Mouse (Mus musculus) limb, embryonic 15.5 days (tissue): ENCODE data around the gene Krt79. TPM values are rescaled to one million over a fixed set of nuclear protein-coding genes. Genes with fewer than 3 reads are reported as not detected.

Source experiments
- ATAC-seq: fragments of 200-750 bp; cut with Nextera tagmentation; 2 replicates; pipeline ENCODE4 v1.8.0; 2017; ENCODE audit warnings: low read depth, moderate TSS enrichment; ENCODE audit not compliant: insufficient number of reproducible peaks, low FRiP score, low TSS enrichment
- H3K27ac ChIP-seq: fragments of 300-500 bp; sonication (generic); 2 replicates; pipeline ENCODE4 v1.5.1; 2015; ENCODE audit warnings: moderate library complexity, mild to moderate bottlenecking, inconsistent platforms
- H3K27me3 ChIP-seq: fragments of 300-500 bp; sonication (generic); 2 replicates; pipeline ENCODE4 v1.6.1; 2015; ENCODE audit warnings: inconsistent platforms
- H3K36me3 ChIP-seq: fragments of 300-500 bp; sonication (generic); 2 replicates; pipeline ENCODE4 v1.6.1; 2015; ENCODE audit warnings: inconsistent platforms
- H3K4me1 ChIP-seq: fragments of 300-500 bp; sonication (generic); 2 replicates; pipeline ENCODE4 v1.6.1; 2015; ENCODE audit warnings: inconsistent platforms
- H3K4me2 ChIP-seq: fragments of 300-500 bp; sonication (generic); 2 replicates; pipeline ENCODE4 v1.6.1; 2015; ENCODE audit warnings: mild to moderate bottlenecking, inconsistent platforms
- H3K4me3 ChIP-seq: fragments of 300-500 bp; sonication (generic); 2 replicates; pipeline ENCODE4 v1.5.1; 2015; ENCODE audit warnings: mild to moderate bottlenecking, inconsistent platforms
- H3K9ac ChIP-seq: fragments of 300-500 bp; sonication (generic); 2 replicates; pipeline ENCODE4 v1.6.1; 2015; ENCODE audit warnings: inconsistent platforms
- H3K9me3 ChIP-seq: fragments of 300-500 bp; sonication (generic); 2 replicates; pipeline ENCODE4 v1.6.1; 2016; ENCODE audit warnings: inconsistent platforms
- WGBS: fragments of 180-500 bp; shearing (Covaris S2); methylation state at CpG from one replicate; pipeline ENCODE4 v1.1.7; 2015; 5-methylcytosine and 5-hydroxymethylcytosine counted together
- polyA plus RNA-seq: library from polyadenylated mRNA; unstranded; fragments of >200 nt; fragmentation: Nextera tagmentation; extraction: Ambion mirVana; gene quantifications from 2 replicates; pipeline ENCODE4 v1.2.1, GENCODE M21; 2015

Krt79 gene
- polyA plus RNA-seq, 1 experiment from 2014 or later: 1.3 TPM

DNA sequence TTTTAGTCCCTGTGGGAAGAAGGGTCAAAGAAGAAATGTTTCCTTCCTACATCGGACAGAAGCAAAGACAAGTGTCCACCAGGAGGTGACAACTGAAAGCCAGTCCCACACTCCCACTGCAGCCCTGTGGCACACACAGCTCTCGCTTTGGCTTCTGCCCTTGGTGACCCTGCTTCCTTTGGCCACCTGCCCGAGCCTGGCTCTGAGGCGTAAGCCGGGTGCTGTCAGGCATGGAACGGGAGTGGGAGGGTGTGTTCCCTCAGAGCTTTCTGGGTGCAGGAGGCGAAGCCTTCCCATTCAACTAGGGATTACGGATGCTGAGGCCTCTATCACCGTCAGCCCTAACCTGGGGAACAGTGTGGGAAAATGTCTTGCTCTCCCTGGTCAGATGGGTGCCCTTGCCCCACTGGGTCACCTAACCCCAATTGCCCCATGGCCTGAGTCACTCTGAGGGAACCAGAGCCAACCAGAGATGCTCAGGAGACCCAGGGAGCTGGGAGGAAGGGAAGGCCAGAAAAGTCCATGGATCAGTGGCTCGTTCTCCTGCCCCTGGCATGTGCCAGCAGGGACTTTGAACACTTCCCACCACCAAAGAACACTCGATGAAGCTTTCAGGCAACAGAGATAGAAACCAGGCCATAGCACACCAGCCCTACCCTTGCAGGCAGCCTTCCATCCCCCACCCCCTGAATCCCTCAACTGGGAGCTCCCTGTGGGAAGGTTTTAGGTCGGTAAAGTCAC is 12.6 kb downstream of the Krt79 start:
- Histone ChIP-seq H3K9ac (no peak overlapping the region), H3K4me2 (no peak overlapping the region), H3K4me3 (no peak overlapping the region), H3K4me1 (peaks cover 17% of the 10 kb centered on the region), H3K36me3 (no peaks in the 10 kb centered on the region), H3K27ac (no peak overlapping the region), H3K9me3 (no peaks in the 10 kb centered on the region), H3K27me3 (peaks cover 26% of the 10 kb centered on the region)
- no peak for ATAC-seq
- 70% methylated on average over 12 of the region's 12 CpGs for WGBS

DNA sequence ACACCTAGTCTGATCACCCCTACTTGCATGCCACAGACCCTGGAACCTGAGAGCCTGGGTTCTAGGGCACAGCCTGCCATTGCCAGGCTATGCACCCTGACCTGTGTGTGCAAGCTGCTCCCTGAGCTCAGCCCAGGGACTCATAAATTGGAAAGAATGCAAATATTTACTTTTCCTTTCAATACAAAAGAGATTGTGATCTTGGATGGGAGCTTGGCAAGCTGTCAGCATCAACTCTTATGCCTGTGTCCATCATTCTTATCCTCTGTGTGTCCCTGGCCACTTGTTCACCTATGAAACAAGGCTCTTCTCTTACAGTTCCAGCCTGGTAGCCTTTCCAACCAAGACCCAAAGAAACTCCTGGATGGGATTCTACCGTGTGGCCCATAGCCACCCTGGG is 15.1 kb downstream of the Krt79 start:
- ATAC-seq: no peak
- H3K9me3 ChIP-seq: no peaks in the 10 kb centered on the region
- WGBS: 72% methylated on average over 1 of the region's 1 CpGs
- no peak overlapping the region for H3K9ac ChIP-seq
- peaks cover 5% of the 10 kb centered on the region; the same call in 1 of the 2 replicates for H3K27me3 ChIP-seq
- no peak overlapping the region for H3K4me2 ChIP-seq
- H3K27ac ChIP-seq: no peak overlapping the region
- H3K36me3 ChIP-seq: no peaks in the 10 kb centered on the region
- peaks cover 10% of the 10 kb centered on the region for H3K4me1 ChIP-seq
- no peak overlapping the region for H3K4me3 ChIP-seq

DNA sequence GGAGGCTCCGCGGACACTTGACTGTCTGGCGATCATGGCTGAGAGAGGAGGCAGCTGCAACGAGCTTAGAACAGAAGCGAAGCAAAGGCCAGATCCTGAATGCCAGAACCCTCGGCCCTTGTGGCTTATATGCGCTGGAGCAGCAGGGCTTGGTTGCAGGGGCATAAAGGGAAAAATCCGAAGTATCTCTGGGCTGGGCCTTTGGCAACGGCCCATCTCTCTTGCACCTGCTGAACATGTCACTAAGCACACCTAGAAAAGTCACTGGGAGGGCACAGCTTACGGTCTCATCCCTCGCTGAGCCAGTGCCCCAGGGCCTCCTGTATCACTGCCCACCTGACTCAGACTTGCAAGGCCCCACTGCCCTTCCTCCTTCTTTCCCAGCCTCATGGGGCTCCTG is 15.5 kb downstream of the Krt79 start, which contains the start of gene Krt4:
Gene Krt4 (minus strand): TSS at position 101 of the 400 bp plus-strand sequence.
- no peak within 1 kb of the TSS for H3K27ac ChIP-seq
- no peak for ATAC-seq
- no peak within 1 kb of the TSS for H3K4me2 ChIP-seq
- H3K9ac ChIP-seq: no peak within 1 kb of the TSS
- H3K9me3 ChIP-seq: no peaks in the 10 kb centered on the region
- 71% methylated on average over 11 of the region's 11 CpGs for WGBS
- no peaks in the 10 kb centered on the region for H3K36me3 ChIP-seq
- peaks cover under 1% of the 10 kb centered on the region; the same call in 1 of the 2 replicates for H3K27me3 ChIP-seq
- H3K4me3 ChIP-seq: no peak within 1 kb of the TSS
- H3K4me1 ChIP-seq: peaks cover 6% of the 10 kb centered on the region

DNA sequence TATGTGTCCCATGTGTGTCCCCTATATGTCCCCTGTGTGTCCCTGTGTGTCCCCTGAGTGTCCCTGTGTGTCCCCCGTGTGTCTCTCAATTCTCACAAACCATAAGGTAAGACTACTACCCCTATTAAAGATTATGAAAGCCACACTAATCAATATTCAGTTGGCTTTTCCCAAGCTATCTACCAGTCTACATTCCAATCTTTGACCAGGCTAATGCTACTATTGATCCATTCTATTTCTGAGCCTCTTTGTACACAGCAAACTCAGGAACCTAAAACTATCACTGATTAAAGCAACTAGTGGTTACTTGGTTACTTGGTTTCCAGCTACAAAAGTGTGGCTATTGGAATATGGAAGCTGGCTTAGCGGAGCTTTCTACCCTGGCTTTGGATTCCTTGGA is 17.8 kb downstream of the Krt79 start:
- Histone ChIP-seq H3K4me2 (no peak overlapping the region), H3K36me3 (no peaks in the 10 kb centered on the region), H3K9me3 (no peaks in the 10 kb centered on the region), H3K27ac (no peak overlapping the region), H3K9ac (no peak overlapping the region), H3K4me1 (no peaks in the 10 kb centered on the region), H3K27me3 (no peaks in the 10 kb centered on the region), H3K4me3 (no peak overlapping the region)
- WGBS: 93% methylated on average over 2 of the region's 2 CpGs
- no peak for ATAC-seq

DNA sequence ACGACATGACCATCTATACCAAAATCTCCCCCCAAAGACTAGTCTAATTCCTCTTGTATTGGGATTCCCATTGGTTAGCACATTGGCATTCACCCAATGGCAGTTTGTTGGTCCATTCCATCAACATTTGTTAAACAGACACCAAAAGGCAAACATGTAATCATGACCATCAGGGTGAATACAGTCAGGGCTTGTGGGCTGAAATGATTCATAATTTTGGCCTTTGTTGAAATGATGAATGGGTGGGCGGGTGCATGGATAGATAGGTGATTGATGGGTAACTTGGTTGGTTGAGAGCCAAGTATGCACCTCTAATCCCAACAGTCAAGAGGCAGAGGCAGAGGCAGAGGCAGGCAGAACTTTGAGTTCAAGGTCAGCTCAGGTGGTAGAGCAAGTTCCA is 24.1 kb downstream of the Krt79 start:
- Histone ChIP-seq H3K27ac (no peak overlapping the region), H3K27me3 (peaks cover 3% of the 10 kb centered on the region; the same call in 1 of the 2 replicates), H3K4me1 (no peaks in the 10 kb centered on the region), H3K36me3 (no peaks in the 10 kb centered on the region), H3K9ac (no peak overlapping the region), H3K9me3 (no peaks in the 10 kb centered on the region), H3K4me3 (no peak overlapping the region), H3K4me2 (no peak overlapping the region)
- no peak for ATAC-seq
- 72% methylated on average over 2 of the region's 2 CpGs for WGBS

DNA sequence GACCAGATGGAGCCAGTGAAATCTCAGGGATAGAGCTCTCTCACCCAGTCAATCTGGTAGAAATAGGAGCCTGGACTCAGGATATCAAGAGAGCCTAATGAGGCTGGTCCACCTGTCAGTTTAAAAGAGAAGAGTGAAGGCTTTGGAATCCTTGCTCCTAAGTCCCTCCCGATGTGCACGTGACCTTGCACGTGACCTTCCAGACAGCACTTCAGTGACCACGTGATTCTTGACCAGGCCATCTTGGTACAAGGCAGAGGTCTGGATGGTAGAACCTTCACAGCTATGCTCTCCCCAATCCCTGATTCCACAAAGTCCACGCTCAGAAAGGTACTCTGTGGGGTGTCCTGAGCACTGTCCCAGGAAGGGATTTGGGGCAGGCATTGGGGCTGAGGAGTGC is 35.3 kb downstream of the Krt79 start:
- Histone ChIP-seq H3K27me3 (no peaks in the 10 kb centered on the region), H3K4me1 (no peaks in the 10 kb centered on the region), H3K4me2 (no peak overlapping the region), H3K9ac (no peak overlapping the region), H3K9me3 (no peaks in the 10 kb centered on the region), H3K36me3 (no peaks in the 10 kb centered on the region), H3K27ac (no peak overlapping the region), H3K4me3 (no peak overlapping the region)
- no peak for ATAC-seq
- whole genome bisulfite sequencing: 85% methylated on average over 5 of the region's 5 CpGs

DNA sequence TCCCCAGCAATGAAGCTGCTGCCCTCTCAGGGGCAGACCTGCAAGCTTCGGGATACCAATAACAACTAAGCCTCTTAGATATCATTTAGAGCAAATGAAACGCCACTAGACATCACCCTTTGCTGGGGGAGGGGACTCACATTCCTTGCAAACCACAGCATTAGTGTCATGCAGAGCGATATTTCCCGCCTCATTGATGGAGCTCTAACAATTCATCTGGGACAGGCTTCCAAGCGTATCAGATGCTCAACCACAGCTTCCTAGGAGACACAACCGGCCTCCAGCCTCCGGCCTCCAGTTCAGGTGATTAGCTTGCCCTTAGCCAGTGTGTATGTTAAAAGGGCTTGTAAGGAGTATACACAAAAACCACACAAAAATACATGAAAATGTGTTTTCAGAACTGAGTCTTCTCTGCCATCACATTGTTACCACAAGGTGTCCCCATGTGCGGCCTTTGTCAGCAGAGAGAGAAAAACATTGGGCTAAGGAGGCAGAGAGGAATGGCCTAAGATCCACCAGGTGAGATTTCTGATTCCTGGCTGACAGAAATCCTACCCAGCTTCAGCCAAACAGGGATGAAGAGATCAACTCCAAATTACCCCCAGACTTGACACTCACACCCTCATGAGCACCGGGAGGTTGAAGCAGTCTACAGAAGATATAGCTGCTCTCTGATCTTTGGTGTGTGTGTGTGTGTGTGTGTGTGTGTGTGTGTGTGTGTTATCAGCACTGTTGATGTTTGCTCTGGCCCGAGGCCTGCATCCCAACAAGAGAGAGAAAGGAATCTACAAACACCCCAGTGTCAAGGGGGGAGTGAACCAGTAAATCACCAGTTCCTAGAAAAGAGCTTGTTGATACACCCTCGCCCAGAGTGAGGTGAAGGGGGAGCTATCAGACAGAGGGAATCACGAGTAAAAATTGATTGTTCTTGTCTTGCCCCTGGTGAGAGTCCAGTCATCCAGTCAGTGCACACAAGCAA is 37.7 kb downstream of the Krt79 start:
- Histone ChIP-seq H3K27ac (no peak overlapping the region), H3K9me3 (no peaks in the 10 kb centered on the region), H3K4me2 (no peak overlapping the region), H3K36me3 (no peaks in the 10 kb centered on the region), H3K4me3 (no peak overlapping the region), H3K27me3 (no peaks in the 10 kb centered on the region), H3K4me1 (no peaks in the 10 kb centered on the region), H3K9ac (no peak overlapping the region)
- WGBS: 50% methylated on average over 12 of the region's 12 CpGs
- ATAC-seq: no peak

DNA sequence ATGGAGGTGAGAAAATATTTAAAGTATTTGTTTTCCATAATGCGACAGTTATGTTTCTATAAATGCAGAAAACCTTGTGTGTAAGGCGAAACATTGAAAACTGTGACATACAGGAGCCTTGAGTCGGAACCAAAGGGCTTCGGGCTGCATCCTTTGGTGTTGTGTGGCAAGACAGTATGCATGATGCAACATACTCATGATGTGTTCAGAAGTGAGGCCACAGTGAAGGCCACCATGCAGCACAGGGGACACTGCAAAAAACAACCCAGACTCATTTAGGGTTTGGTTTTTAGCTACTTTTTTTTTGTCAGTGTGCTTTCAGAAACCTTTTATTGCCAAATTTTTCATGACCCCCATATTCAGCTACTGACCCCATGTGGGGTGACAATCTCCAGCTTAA is 44.9 kb downstream of the Krt79 start:
- Histone ChIP-seq H3K27me3 (0 out of 2 replicates have a peak, but pooled peaks cover 3% of the 10 kb centered on the region), H3K4me1 (no peaks in the 10 kb centered on the region), H3K9ac (no peak overlapping the region), H3K4me3 (no peak overlapping the region), H3K36me3 (no peaks in the 10 kb centered on the region), H3K4me2 (no peak overlapping the region), H3K27ac (no peak overlapping the region), H3K9me3 (no peaks in the 10 kb centered on the region)
- ATAC-seq: no peak
- 91% methylated on average over 4 of the region's 4 CpGs for WGBS

DNA sequence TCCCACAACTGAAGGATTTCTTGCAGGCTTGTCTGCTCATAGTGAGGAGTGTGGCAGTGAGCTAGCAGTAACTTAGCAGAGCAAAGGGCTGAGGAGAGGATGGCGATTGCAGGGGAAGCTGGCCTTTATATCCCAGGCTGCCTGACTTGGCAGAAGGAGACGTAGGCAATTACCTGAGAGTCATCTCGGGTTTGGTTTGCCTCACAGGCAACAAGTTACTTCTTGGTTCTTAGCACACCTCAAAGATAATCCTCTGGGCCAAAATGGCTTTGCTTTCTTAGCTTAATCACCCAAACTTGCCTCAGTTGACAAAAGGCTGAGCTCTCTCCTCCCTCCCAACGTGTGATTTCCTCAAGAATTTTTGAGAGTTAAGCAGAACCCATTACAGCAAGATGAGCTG is 47.3 kb downstream of the Krt79 start, which contains the start of gene Krt76:
Gene Krt76 (minus strand): TSS at position 101 of the 400 bp plus-strand sequence.
- Histone ChIP-seq H3K36me3 (no peaks in the 10 kb centered on the region), H3K27ac (no peak within 1 kb of the TSS), H3K4me1 (no peaks in the 10 kb centered on the region), H3K27me3 (peaks cover 9% of the 10 kb centered on the region; the same call in 1 of the 2 replicates), H3K9ac (no peak within 1 kb of the TSS), H3K4me3 (no peak within 1 kb of the TSS), H3K9me3 (no peaks in the 10 kb centered on the region), H3K4me2 (no peak within 1 kb of the TSS)
- WGBS: 58% methylated on average over 4 of the region's 4 CpGs
- ATAC-seq: no peak

DNA sequence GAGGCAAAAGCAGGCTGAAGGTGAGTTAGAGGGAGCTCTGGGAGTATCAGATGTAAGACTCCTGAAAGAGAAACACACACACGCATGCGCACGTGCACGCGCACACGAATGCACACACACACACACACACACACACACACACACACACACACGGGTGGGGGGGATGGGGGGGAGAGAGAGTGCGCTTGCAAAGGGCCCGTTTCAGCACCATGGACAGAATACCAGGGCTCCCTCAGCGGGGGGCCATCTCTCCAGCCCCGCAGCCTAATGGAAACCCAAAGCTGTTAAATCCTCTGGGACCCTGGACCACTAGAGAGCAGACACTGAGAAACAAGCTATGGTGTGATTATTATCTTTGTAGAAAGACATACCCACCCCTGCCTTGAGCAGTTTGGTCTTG is 60.3 kb downstream of the Krt79 start:
- no peak overlapping the region for H3K4me2 ChIP-seq
- 30% methylated on average over 10 of the region's 11 CpGs for WGBS
- no peak for ATAC-seq

More for the DNA sequence above, 60.3 kb downstream of the Krt79 start:
- H3K27ac ChIP-seq: no peak overlapping the region
- no peak overlapping the region for H3K4me3 ChIP-seq
- H3K9ac ChIP-seq: no peak overlapping the region
- no peaks in the 10 kb centered on the region for H3K36me3 ChIP-seq
- no peaks in the 10 kb centered on the region for H3K4me1 ChIP-seq
- H3K9me3 ChIP-seq: no peaks in the 10 kb centered on the region
- no peaks in the 10 kb centered on the region for H3K27me3 ChIP-seq
